Mouse (Mus musculus) olfactory bulb, adult 2 months (tissue): Measurements from ENCODE around the gene Ssh1.

Experiments
- CTCF ChIP-seq: fragments of 200-500 bp; IDR thresholded peaks from 2 replicates; pipeline ENCODE4 v1.5.1; 2012; ENCODE audit warnings: low read depth, mild to moderate bottlenecking, low read length, moderate library complexity; ENCODE audit not compliant: insufficient read depth
- POLR2A ChIP-seq: fragments of 200-500 bp; IDR thresholded peaks from 2 replicates; pipeline ENCODE4 v1.6.1; 2012; ENCODE audit warnings: mild to moderate bottlenecking, low read depth, low read length, moderate library complexity; ENCODE audit not compliant: insufficient read depth

DNA sequence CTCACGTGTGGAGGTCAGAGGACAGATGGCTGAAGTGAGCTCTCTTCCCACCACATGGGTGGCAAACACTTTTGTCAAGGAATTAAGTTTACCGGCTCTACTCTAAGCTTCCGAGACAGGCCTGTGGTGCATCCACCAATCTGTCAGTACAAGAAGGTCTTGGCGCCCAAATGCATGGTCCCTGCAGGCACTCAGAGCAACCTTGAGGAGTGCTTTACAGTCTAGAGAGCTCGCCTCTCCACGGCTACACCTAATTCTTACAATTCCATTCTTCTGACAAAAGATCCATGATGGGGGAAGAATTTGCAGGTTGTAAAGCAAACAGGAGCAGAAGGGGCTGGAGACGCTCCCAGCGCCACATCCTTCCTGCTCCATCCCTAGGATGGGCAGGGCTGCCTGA lies 17.1 kb downstream of the Ssh1 start:
- TF ChIP-seq CTCF (no peak), POLR2A (no peak)
